Mouse (Mus musculus): Measurements from ENCODE around the gene Gal3st4. TPM values are rescaled to one million over a fixed set of nuclear protein-coding genes. Genes with fewer than 3 reads are reported as not detected.
"Not testable (repeated sequence)": the region's sequence is repeated elsewhere in the genome, so short reads cannot be mapped to it uniquely, and the experiment has no call there.

The Gal3st4 gene
- total and polyA plus RNA-seq, 3 experiments, result 0.07 to 0.28 (median 0.12) TPM

DNA sequence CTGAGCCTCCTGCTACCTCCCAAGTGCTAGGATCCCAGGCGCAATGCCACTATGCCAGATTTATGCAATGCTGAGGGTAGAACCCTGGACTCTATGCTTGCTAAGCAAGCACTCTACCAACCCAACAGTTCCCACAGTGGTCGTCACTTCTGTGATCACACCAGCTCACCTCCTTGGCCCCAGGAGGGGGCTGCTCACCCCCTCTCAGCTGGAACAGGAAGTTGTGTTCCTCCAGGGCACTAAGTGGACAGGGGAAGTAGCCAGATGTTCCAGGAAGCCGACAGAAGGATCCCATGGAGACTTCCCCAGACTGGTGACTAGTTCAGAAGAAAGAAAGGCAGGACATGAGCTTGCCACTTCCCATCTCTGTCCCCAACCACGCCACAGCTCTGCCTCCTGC lies 10.6 kb downstream of the Gal3st4 start:
- DNase-seq, result no peak

DNA sequence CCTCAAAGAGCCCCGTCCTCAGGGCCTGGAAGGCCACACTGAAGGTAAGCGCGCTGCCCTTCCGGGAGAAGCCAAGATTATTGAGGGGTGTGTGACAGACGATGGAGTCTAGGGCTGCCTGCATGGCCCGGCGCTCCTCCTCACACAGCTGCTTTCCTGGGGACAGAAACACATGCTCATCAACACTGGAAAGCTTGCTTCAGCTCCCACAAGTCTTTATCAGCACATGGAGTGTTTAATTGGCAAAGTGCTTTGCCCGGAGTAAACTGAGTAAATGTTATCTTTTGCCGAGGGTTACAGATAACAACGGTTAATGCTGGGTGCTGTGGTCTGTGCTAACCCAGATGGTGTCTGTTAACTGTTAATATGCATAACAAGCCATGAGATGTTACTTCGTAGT lies 11.8 kb downstream of the Gal3st4 start:
- no peak for DNase-seq

DNA sequence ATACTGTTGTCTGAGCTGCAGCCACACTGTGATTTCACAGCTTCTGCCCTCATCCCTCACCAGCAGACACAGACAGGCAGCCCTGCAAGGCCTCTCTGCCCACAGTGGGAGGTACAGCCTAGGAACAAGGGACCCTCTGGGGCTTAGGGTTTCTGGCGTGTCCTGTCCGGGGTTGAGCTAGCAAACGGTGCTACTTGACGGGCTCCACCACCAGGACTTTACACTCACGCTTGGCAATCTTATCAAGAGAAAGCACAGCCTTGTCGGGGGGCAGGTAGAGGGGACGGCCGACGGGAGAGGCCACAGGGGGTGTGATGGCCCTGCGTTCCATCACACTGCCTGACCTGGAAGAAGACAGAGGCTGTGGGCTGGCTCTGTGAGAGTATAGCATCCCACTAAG lies 12.6 kb downstream of the Gal3st4 start:
- DNase-seq, result no peak

DNA sequence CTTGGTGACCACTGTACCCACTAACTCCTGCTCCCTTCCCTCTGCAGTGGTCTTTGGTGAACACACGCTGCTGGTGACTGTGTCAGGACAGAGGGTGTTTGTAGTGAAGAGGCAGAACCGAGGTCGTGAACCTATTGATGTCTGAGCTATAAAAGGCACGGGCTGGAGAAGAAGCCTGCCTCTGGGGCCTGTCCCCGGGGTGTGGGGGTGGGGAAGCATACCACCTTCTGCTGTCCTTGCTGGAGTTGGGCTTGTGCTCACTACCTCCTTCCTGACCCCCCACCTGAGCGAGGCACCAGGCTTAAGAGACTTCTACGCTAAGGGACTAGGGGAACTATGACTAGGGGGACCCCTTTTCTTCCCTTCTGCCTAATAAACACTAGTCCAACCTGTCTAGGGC lies 13.6 kb downstream of the Gal3st4 start:
- DNase-seq, result no peak

DNA sequence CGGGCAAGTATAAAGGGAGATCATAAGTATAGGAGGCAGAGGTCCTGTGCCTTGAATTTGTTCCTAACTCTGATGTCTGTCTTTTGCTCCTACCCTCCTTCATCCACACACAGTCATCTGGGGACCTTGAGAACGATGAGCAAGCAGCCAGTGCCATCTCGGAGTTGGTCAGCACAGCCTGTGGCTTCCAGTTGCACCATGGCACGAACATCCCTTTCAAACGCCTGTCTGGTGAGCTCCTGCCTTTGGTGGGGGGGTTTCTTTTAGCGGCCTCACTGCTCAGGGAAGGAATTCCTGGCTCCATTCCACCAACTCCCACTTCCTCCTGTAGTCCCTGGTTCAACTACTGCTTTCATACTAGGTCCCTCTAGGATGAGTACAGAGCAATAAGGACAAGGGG lies 14.1 kb downstream of the Gal3st4 start:
- DNase-seq, result peak; percentile 80

DNA sequence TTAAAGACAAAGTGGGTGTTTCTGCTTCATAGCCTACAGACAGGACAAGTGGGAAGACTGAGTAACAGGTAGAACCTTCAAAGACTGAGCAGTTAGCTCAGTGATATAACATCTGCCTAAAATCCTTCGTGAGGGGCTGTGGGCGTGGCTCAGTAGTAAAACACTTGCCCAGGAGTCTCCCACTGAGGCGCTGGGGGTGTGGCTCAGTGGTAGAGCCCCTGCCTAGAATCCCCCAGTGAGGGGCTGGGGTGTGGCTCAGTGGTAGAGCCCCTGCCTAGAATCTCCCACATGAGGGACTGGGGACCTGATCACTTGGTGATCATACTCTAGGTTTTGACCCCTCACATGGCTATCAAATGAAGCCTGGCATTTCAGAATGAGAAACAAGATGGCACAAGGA lies 14.6 kb downstream of the Gal3st4 start:
- no peak for DNase-seq

DNA sequence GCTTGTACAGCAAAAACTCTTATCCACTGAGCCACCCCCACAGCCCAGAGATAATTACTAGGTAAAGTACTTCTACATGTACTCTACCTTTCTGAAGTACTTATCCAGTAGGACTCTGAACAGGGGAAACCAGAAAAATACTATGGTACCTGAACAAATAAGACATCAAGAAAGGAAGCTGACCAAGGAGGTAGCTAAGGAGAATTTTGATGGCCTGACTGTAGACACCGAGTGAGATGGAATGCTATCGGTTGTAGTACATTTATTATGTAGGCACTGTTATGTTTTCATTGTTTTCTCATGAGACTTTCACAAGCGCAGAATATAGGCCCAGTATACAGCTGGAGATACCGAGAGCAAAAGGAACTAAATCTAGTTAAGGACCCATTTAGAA lies 15.1 kb downstream of the Gal3st4 start:
- DNase-seq, result no peak

DNA sequence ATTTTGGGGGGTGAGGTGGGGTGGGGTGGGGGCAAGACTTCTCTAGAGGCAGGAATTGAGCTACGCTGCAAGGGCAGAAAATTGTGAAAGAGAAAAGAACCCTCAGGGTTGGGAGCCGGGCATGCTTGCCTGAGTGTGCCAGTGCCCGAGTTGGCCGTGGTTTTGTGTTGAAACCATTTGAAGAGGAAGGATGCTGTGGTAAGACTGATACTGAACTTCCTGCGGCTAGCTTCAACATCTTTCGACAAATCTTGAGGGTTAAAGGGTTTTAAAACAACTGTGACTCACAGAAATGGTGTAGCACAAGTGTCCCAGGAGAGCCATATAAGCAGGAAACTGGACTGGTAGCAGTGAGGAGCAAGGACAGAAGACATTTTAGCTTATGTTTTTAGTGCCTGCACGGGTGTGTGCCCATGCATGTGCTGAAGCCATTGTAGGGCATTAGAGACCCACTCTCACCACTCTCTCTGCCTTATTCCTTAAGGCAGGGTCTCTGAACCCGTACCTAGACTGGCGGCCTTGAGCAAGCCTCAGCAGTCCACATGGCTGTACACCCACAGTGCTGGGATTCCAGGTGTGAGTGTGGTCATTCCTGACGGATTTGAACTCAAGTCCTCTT lies 15.6 kb downstream of the Gal3st4 start:
- DNase-seq, result no peak

DNA sequence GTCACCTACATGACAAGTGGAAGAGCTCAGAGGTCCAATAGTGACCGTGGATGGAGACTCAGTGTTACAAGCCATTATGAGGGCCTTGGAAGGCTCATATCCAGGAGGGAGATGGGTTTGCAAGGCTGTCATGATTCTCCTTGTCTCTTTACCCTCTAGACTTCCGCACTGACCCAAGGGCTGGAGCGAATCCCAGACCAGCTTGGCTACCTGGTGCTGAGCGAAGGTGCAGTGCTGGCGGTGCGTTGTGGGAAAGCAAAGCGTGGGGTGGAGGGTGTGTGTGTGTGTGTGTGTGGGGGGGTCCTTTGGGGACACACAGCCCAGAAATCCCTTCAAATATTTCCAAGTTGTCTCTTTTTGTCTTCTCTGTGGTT lies 16.6 kb downstream of the Gal3st4 start:
- DNase-seq, result no peak

DNA sequence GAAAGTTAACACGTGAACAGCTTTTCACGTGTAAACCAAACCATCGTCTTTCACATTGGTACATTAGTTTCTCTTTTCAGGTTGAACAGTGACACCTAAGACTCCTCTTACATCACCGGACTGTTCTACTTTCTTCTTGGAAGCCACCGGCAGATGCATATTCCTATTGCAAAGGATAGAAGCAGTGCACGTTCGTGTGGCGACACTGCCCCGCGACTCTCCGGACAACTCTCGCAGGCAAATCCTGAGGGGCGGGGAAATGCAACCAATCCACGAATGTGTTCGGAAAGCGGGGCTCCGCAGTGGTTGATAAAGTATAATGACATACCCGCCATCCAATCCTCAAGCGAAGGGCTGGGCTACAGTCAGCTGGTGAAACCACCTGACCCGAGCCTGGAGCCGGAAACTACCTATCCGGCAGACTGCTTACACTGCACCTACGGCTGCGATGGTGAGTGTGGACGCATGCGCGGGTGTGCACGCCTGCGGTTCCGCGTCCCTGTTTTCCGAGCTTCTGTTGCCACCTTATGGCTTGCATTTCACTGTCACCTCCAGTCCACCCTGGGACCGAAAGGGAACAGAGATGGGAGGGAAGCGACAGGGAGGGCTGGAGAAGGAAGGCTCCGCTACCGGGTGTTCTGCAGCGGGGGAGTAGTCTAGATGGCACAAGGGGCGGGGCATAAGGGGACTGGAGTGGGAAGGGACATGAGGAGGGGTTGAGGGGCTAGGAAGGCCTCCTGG lies 17.1 kb downstream of the Gal3st4 start, which contains the start of gene Lamtor4:
Lamtor4 (plus strand) TSS at position 130 of the 741 bp plus-strand sequence.
- peak; percentile 96 for DNase-seq

DNA sequence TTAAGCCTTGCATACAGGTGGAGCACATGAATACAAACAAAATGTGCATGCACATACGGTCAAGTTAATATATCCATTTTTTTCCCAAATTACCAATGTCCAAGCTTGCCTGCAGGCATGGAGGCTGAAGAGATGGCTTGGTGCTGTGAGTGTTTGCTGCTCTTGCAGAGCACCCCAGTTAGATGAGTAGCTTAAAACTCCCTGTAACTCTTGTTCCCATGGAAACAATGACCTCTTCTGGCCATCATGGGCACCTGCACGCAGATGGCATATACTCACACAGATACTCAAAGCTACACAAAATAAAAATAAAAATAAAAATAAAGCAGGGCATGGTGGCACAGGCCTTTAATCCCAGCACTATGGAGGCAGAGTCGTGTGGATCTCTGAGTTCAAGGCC lies 19.6 kb downstream of the Gal3st4 start:
- no peak for DNase-seq

DNA sequence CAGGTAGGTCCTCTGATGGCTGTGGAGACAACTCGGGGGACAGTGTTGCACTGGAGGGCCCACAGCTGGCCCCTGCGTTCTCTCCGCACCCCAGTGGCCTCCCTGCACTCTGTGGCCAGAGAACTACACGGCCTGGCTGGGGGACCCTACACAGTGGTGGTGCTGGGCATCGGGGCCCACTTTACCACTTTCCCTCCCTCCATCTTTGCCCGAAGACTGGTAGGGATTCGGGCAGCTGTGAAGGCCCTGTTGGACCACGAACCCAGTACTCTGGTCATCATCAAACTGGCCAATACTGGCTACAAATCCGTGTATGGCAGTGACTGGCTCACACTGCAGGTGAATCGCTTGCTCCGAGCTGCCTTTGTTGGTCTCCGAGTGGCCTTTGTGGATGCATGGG lies 21.5 kb downstream of the Gal3st4 start:
- no peak for DNase-seq

DNA sequence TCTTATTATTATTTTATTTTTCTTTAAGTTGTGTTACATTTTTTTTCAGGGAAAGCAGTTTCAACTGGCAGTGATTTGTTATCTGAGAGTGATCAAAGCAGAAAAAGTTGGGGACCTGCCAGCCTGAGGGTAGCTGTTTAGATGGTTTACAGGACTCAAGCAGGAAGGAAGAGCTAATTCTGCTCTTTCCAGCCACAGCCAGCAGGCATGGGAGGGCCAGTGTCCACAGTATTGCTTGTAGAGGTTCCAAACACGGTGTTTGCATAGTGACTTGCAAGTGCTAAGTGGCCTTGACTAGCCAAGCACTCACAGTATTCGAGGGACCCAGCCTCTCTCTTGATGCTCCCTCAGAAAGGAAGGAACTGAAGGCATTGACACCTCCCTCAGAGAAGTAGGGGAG lies 31.1 kb downstream of the Gal3st4 start:
- DNase-seq, result peak; percentile 50

DNA sequence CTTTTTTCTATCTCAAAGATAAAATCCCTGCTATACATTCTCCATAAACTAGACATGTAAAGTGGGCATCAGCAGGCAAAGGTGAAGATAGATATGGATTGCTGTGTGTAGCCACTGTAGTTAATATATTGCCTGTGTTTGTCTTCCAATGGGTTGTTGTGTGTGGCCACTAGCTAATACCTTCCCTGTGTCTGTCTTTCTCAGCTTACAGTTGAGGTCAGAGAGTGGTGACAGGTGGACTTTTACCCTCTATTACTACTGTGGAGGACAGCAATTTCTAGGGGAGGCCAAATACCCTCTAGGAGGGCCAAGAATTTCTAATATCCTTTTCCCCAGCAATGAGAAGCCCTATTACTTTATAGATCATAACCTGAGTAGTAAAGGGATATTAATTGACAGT lies 38.4 kb downstream of the Gal3st4 start:
- no peak for DNase-seq

DNA sequence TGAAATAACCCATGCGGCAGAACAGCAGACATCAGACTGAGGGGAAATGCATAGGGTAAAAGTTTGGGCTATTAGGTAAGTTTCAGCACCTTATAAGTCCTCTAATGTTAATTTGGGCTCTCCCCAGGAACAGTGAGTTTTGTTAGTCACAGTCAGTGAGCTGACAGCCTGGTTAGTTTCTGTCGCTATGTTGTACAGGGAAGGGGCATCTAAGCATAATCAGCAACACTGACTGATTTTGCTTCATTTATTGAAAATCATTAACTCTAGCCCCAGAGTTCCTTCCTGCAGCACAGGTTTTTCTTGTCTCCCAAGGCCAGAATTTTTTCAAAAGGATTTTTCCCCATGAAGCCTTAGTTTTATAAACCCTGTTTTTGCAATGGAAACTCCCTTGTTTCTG lies 38.9 kb downstream of the Gal3st4 start:
- no peak for DNase-seq

DNA sequence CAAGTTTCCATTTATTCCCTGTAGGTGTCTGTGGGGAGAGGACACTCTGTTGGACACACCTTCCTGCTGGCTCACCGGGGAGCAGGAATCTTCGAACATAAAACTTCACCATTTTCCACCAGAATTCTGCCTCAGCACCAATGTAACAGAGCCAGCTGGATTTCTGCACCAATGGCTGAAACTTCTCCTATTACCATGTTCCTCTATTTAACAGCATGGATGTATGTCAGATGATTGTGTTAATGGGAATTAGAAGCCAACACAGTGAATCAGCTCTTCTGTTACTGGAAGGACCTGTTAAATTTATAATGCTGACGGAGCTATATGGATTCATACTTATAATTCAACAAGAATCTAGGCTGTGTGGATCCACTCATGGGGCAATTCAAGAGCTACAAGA lies 43.1 kb downstream of the Gal3st4 start:
- DNase-seq, result no peak

DNA sequence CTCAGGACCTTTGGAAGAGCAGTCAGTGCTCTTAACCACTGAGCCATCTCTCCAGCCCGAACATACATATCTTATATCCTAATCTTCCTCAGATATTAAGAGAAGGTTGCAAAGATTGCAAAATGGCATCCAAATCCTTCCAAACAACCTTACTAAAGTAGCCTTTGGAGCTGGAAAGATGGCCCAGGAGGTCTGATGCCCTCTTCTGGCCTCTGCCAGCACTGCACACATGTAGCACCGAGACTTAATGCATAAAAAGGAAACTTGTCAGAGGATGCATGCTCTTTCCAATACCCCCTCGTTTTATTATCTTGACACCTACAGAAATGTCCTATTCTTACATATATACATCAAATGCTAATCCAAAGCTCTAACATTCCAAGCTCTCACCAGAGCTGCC lies 44.6 kb downstream of the Gal3st4 start:
- peak; percentile 19 for DNase-seq

DNA sequence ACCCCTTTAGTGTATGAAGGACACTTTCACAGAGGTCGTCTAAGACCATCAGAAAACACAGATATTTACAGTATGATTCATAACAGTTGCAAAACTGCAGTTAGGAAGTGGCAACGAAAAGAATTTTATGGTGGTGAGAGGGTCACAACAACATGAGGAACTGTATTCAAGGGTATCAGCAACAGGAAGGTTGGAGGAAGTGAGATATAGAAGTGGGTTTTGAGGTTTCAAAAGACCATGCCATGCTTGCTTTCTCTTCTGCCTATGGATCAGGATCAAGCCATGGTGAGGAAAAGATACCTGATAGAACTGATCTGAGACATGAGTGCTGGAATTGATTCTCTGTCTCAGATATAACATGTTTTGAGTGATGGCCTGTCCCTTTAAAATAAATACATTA lies 45.3 kb downstream of the Gal3st4 start:
- DNase-seq, result no peak

DNA sequence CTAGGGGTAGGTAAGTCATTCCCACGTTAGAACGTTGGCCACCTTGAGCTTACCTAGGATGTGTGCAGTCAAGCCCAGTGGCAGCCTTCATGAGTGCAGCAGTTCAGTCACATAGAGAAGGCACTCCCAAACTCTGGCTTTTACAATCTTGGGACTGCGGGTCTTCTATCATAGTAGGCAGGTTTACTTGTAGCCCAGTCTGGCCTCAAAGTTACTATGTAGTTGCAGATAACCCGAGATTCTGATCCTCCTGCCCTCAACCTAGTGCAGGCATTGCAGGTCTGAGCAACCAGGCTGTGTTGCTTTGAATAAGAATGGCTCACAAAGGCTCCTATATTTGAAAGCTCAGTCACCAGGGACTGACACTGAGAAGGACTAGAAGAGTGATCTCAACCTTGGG lies 46.1 kb downstream of the Gal3st4 start:
- DNase-seq, result no peak

DNA sequence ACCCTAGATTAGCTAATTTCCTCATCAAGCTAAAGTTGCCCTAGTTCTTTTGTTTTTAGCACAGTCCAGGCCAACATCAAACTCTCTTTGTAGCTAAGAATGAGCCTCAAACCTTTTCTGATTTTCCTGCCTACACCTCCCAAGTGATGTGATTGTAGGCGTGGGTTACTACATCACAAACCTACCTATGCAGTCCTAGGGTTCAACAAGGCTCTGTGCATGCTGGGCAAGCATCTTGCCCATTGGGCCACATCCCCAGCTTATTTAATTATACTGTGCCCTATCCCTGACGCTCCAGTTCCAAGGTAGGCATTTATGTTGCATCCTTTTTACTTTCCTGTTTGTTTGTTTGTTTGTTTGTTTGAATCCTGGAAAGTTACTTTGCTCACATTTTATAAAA lies 46.9 kb downstream of the Gal3st4 start, which contains the start of gene Nxpe5:
Nxpe5 (plus strand) TSS at position 199 of the 400 bp plus-strand sequence.
- no peak for DNase-seq

DNA sequence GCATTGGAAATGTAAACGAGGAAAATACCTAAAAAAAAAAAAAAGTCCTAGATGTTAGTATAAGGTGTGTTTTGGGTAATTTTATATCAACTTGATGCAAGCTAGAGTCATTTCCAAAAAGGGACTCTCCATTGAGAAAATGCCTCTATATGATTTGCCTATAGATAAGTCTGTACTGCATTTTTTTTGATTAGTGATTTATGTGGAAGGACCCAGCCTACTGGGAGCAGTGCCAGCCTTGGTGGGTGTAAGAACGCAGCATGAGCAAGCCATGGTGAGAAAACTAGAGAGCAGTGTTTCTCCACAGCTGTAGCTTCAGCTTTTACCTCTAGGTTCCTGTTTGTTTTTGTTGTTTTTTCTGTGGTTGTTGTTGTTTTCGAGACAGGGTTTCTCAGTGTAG lies 49.4 kb downstream of the Gal3st4 start:
- DNase-seq, result no peak

DNA sequence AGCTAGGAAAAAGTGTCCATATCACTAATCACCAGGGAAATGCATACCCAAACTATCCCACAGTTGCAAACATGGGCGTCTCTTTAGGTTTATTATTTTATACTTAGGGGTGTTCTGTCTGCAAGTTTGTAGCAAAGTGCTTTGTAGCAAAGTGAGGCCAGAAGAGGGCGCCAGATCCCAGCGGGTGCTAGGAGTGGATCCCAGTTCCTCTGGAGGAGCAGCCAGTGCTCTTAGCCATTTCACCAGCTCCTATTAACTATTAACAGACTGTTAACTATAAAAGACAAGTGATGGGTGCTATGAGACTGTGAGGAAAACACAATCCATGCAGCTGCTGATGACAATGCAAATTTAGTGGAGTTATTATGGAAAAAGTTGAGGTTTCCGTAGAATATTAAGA lies 50.5 kb downstream of the Gal3st4 start:
- peak; percentile 89 for DNase-seq

DNA sequence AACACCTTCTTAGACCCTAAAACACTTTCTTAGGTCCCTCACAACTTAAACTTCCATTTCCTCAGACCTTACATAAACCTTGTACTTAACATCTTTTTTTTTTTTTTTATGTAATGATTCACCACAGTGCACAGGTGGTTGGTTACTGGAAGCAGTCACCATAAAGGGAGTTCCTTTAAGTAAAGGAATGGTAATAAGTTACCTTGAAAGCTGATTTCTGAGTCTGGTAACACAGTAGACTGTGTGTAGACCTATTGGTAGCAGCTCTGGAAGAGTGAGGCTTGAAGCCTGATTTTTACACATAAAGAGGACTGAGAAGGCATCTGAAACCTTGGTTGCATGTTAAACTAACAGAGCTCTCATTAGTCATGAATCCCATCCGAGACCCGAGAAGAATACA lies 52.8 kb downstream of the Gal3st4 start:
- no peak for DNase-seq

DNA sequence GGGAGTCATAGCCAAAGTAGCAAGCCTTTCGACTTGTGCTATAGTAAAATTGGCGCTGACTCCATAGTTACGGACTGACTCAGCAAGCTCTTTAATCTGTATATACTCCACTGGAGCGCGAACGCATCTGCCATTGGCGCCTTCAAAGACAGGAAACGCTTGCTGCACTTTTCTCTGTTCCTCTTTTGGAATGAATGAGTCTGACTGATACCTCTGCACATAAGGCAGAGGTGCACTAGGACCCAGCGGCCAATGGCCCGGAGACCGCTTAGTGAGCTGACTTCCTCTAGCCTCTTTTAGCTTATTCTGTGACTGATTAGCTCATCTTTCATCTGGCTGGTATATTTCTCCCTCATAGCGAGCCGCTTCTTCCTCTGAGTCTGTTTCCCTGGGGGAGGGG lies 56.0 kb downstream of the Gal3st4 start:
- DNase-seq, result not testable (repeated sequence)

All from adrenal gland, adult 2 months (tissue).